Mouse (Mus musculus): Measurements from ENCODE around the gene Ptch2. TPM values are rescaled to one million over a fixed set of nuclear protein-coding genes. Genes with fewer than 3 reads are reported as not detected.

The Ptch2 gene
- total RNA-seq, 1 experiment: 28.2 TPM

- in situ Hi-C loops (cut with MboI; ENCODE audit: low sequenced_read_pairs in 2 of 2, unreplicated experiment in 2 of 2): no loop called here
- TF ChIP-seq HCFC1 (IDR thresholded peaks at IDR 0.05; ENCODE audit: borderline replicate concordance, insufficient read depth, low read length) (peak; percentile 91), ZNF384 (IDR thresholded peaks at IDR 0.05; ENCODE audit: low read depth, low read length) (peak; percentile 54; the same call in 1 of the 2 replicates), CHD2 (IDR thresholded peaks at IDR 0.05; ENCODE audit: low read depth, low read length) (no peak), ZC3H11A (IDR thresholded peaks at IDR 0.05; ENCODE audit: borderline replicate concordance, low read depth, low read length) (0 out of 2 replicates have a peak, but pooled peaks have one; percentile 13), MAFK (IDR thresholded peaks at IDR 0.05; ENCODE audit: insufficient read depth, low read depth, low read length) (0 out of 2 replicates have a peak, but pooled peaks have one; percentile 3)
- Histone ChIP-seq H3K4me3 (ENCODE audit: insufficient read depth in 1 of 2, low read depth in 1 of 2, low read length in 2 of 2, poor library complexity in 1 of 2, severe bottlenecking in 1 of 2) (peak overlapping the region; percentile 83 to 85), H3K9ac (ENCODE audit: insufficient read depth, low read depth, low read length, poor library complexity, severe bottlenecking) (peak overlapping the region; percentile 87), H3K36me3 (ENCODE audit: control insufficient read depth, insufficient read depth, low read length, poor library complexity, severe bottlenecking) (peaks cover 4% of the 10 kb centered on the region; the same call in 1 of the 2 replicates), H3K9me3 (ENCODE audit: control insufficient read depth, insufficient read depth, low read depth, low read length) (no peaks in the 10 kb centered on the region), H3K27ac (ENCODE audit: insufficient read depth, low read depth, low read length, poor library complexity, severe bottlenecking) (peak overlapping the region; percentile 75), H3K4me1 (ENCODE audit: control insufficient read depth in 2 of 2, insufficient read depth in 2 of 2, low read length in 2 of 2, poor library complexity in 1 of 2) (peaks cover 4 to 25% of the 10 kb centered on the region in 2 experiments; a peak in 2 of 4 replicates)
- DNase-seq (ENCODE audit: low read depth, low spot score): peak; percentile 94
Observed at GRCm38 (mm10) chr4:117120445-117121414, 24.9 kb downstream of the Ptch2 start.

GRCm38 (mm10) chr4:117122209-117122608, 26.3 kb downstream of the Ptch2 start:
- H3K4me1 ChIP-seq (ENCODE audit: control insufficient read depth in 2 of 2, insufficient read depth in 2 of 2, low read length in 2 of 2, poor library complexity in 1 of 2): peaks cover 6 to 31% of the 10 kb centered on the region in 2 experiments; a peak in 2 of 4 replicates
- no peak for TF ChIP-seq ZNF384 (IDR thresholded peaks at IDR 0.05; ENCODE audit: low read depth, low read length)
- 0 out of 2 replicates have a peak, but pooled peaks cover 2% of the 10 kb centered on the region for H3K36me3 ChIP-seq (ENCODE audit: control insufficient read depth, insufficient read depth, low read length, poor library complexity, severe bottlenecking)
- no peak for DNase-seq (ENCODE audit: low read depth, low spot score)
- peak overlapping the region; percentile 14; the same call in 1 of the 2 replicates for H3K27ac ChIP-seq (ENCODE audit: insufficient read depth, low read depth, low read length, poor library complexity, severe bottlenecking)
- H3K9ac ChIP-seq (ENCODE audit: insufficient read depth, low read depth, low read length, poor library complexity, severe bottlenecking): no peak overlapping the region; the same call in 1 of the 2 replicates
- no peaks in the 10 kb centered on the region for H3K9me3 ChIP-seq (ENCODE audit: control insufficient read depth, insufficient read depth, low read depth, low read length)
- no peak overlapping the region for H3K4me3 ChIP-seq (ENCODE audit: insufficient read depth in 1 of 2, low read depth in 1 of 2, low read length in 2 of 2, poor library complexity in 1 of 2, severe bottlenecking in 1 of 2)
- in situ Hi-C loops (cut with MboI; ENCODE audit: low sequenced_read_pairs in 2 of 2, unreplicated experiment in 2 of 2): no loop called here

DNA sequence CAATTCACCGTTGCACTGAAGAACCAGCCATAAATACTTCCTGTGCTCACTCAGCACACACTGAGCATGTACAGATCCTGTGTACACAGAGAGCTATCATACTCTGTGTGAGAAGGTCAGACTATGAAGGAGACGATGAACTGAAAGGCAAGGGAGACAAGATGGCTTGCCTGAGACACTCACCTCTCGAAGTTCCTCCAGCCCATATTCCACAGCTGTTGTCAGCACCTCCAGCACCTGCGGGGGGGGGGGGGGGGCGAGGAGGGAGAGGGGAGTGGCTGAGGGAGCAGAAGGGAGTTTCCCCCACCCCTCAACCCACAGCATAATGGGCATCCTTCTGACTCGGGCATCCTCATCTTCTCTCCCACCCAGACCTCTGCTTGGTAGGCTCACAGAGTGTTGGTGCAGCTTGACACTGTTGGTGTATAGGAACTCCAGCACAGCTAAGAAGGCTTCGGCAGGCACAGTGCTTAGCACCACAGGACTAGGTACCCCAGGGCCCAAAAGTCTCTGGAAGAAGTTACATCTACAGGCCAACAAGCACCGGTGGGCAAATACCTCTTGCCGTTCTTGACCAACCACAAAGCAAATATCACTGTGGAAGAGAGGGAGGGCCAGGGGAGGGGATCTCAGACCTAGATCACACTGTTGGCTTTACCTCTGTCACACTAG, 27.8 kb downstream of the Ptch2 start:
- in situ Hi-C loops (cut with MboI; ENCODE audit: low sequenced_read_pairs in 2 of 2, unreplicated experiment in 2 of 2): no loop called here
- Histone ChIP-seq H3K36me3 (ENCODE audit: control insufficient read depth, insufficient read depth, low read length, poor library complexity, severe bottlenecking) (peaks cover 12% of the 10 kb centered on the region), H3K9me3 (ENCODE audit: control insufficient read depth, insufficient read depth, low read depth, low read length) (no peaks in the 10 kb centered on the region), H3K27ac (ENCODE audit: insufficient read depth, low read depth, low read length, poor library complexity, severe bottlenecking) (no peak overlapping the region; the same call in 1 of the 2 replicates), H3K4me1 (ENCODE audit: control insufficient read depth in 2 of 2, insufficient read depth in 2 of 2, low read length in 2 of 2, poor library complexity in 1 of 2) (peaks cover 7 to 34% of the 10 kb centered on the region in 2 experiments; a peak in 3 of 4 replicates), H3K9ac (ENCODE audit: insufficient read depth, low read depth, low read length, poor library complexity, severe bottlenecking) (peak overlapping the region; percentile 13; the same call in 1 of the 2 replicates), H3K4me3 (ENCODE audit: insufficient read depth in 1 of 2, low read depth in 1 of 2, low read length in 2 of 2, poor library complexity in 1 of 2, severe bottlenecking in 1 of 2) (no peak overlapping the region)
- DNase-seq (ENCODE audit: low read depth, low spot score): no peak
- TF ChIP-seq CHD2 (IDR thresholded peaks at IDR 0.05; ENCODE audit: low read depth, low read length) (no peak), MAFK (IDR thresholded peaks at IDR 0.05; ENCODE audit: insufficient read depth, low read depth, low read length) (no peak), ZNF384 (IDR thresholded peaks at IDR 0.05; ENCODE audit: low read depth, low read length) (no peak), HCFC1 (IDR thresholded peaks at IDR 0.05; ENCODE audit: borderline replicate concordance, insufficient read depth, low read length) (no peak)

- TF ChIP-seq MAFK (IDR thresholded peaks at IDR 0.05; ENCODE audit: insufficient read depth, low read depth, low read length): peak; percentile 96
- no peak for TF ChIP-seq HCFC1 (IDR thresholded peaks at IDR 0.05; ENCODE audit: borderline replicate concordance, insufficient read depth, low read length)
- Histone ChIP-seq H3K9me3 (ENCODE audit: control insufficient read depth, insufficient read depth, low read depth, low read length) (no peaks in the 10 kb centered on the region), H3K4me3 (ENCODE audit: insufficient read depth in 1 of 2, low read depth in 1 of 2, low read length in 2 of 2, poor library complexity in 1 of 2, severe bottlenecking in 1 of 2) (peak overlapping the region in 1 of 2 experiments; percentile 30; a peak in 3 of 4 replicates), H3K36me3 (ENCODE audit: control insufficient read depth, insufficient read depth, low read length, poor library complexity, severe bottlenecking) (peaks cover 17% of the 10 kb centered on the region), H3K27ac (ENCODE audit: insufficient read depth, low read depth, low read length, poor library complexity, severe bottlenecking) (peak overlapping the region; percentile 98; the same call in 1 of the 2 replicates), H3K9ac (ENCODE audit: insufficient read depth, low read depth, low read length, poor library complexity, severe bottlenecking) (peak overlapping the region; percentile 75; the same call in 1 of the 2 replicates), H3K4me1 (ENCODE audit: control insufficient read depth in 2 of 2, insufficient read depth in 2 of 2, low read length in 2 of 2, poor library complexity in 1 of 2) (peaks cover 7 to 37% of the 10 kb centered on the region in 2 experiments; a peak in 3 of 4 replicates)
- in situ Hi-C loops (cut with MboI; ENCODE audit: low sequenced_read_pairs in 2 of 2, unreplicated experiment in 2 of 2): no loop called here
- no peak for DNase-seq (ENCODE audit: low read depth, low spot score)
Observed at GRCm38 (mm10) chr4:117124218-117124517, 28.3 kb downstream of the Ptch2 start.
